Mouse (Mus musculus) myocyte (in vitro differentiated cells): ENCODE data around the gene Mfsd9.

Experiments
- MAX ChIP-seq: IDR thresholded peaks from one replicate; pipeline ENCODE4 v1.6.1; 2011; ENCODE audit warnings: low read depth, mild to moderate bottlenecking, control low read depth
- MYOD1 ChIP-seq, 3 experiments: IDR thresholded peaks; one replicate each; pipeline ENCODE4 v1.6.1; 2011; ENCODE audit warnings: control low read depth in 2 of 3, low read depth in 2 of 3, mild to moderate bottlenecking in 2 of 3, moderate library complexity in 1 of 3; ENCODE audit not compliant: insufficient read length in 2 of 3, control insufficient read depth in 1 of 3
- TCF12 ChIP-seq: IDR thresholded peaks from one replicate; pipeline ENCODE4 v1.6.1; 2011; ENCODE audit warnings: mild to moderate bottlenecking, control low read depth; ENCODE audit not compliant: poor library complexity, insufficient read depth, severe bottlenecking

DNA sequence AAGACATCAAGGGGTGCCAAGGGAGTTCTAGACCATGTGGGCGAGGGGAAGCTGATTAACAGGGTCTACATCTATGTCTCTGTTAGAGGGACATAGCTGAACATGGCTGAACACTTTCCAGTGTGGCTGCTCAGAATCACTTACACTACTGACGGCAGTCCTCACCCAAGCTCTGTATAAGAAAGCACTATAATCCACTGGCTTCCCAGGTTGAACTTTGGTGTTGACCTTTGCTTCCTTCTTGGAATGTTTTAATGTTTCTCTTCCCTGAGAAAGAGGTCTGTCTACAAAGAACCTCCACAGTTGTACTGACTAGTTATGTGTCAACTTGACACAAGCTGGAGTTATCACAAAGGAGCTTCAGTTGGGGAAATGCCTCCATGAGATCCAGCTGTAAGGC lies 14.4 kb downstream of the Mfsd9 start:
- TF ChIP-seq MYOD1 (IDR thresholded peaks at IDR 0.05; ENCODE audit: control insufficient read depth in 1 of 3, insufficient read length in 2 of 3, low read depth in 2 of 3) (no peak), MAX (no peak), TCF12 (no peak)
